Mouse (Mus musculus): Measurements from ENCODE around the gene Olfr1120. TPM values are rescaled to one million over a fixed set of nuclear protein-coding genes. Genes with fewer than 3 reads are reported as not detected.
"Not testable (repeated sequence)": the region's sequence is repeated elsewhere in the genome, so short reads cannot be mapped to it uniquely, and the experiment has no call there.

Gene Olfr1120
- polyA plus RNA-seq (2015; fragmentation: Nextera tagmentation; extraction: Ambion mirVana), result not detected in 2 replicates

- H3K9ac ChIP-seq (ENCODE audit: low read depth, low read length), result no peak within 1 kb of the TSS
- no peak within 1 kb of the TSS for H3K4me2 ChIP-seq (replicated peaks; ENCODE audit: low read depth)
- H3K9me3 ChIP-seq (ENCODE audit: control insufficient read depth), result no peaks in the 10 kb centered on the region
- ATAC-seq, result no peak
- no peak within 1 kb of the TSS for H3K27ac ChIP-seq (ENCODE audit: low read depth, low read length)
- H3K4me1 ChIP-seq (replicated peaks; ENCODE audit: control insufficient read depth, insufficient read depth, low read length), result no peaks in the 10 kb centered on the region
- no peak for TF ChIP-seq CTCF (IDR thresholded peaks at IDR 0.05; ENCODE audit: low read depth)
- H3K36me3 ChIP-seq (ENCODE audit: control insufficient read depth, insufficient read depth), result no peaks in the 10 kb centered on the region
- 48% methylated on average over 2 of the region's 2 CpGs for WGBS
- H3K4me3 ChIP-seq (ENCODE audit: low read depth, low read length), result no peak within 1 kb of the TSS
- no peaks in the 10 kb centered on the region for H3K27me3 ChIP-seq (replicated peaks; ENCODE audit: control insufficient read depth, insufficient read depth, low read length)
Observed at GRCm38 (mm10) chr2:87354515-87354914, at the start of gene Olfr1120. Olfr1120 (plus strand) TSS chr2:87354815.

- Histone ChIP-seq H3K9me3 (ENCODE audit: control insufficient read depth) (no peaks in the 10 kb centered on the region), H3K27ac (ENCODE audit: low read depth, low read length) (no peak within 1 kb of the TSS), H3K4me3 (ENCODE audit: low read depth, low read length) (no peak within 1 kb of the TSS), H3K36me3 (ENCODE audit: control insufficient read depth, insufficient read depth) (no peaks in the 10 kb centered on the region), H3K9ac (ENCODE audit: low read depth, low read length) (no peak within 1 kb of the TSS), H3K27me3 (replicated peaks; ENCODE audit: control insufficient read depth, insufficient read depth, low read length) (no peaks in the 10 kb centered on the region), H3K4me2 (replicated peaks; ENCODE audit: low read depth) (no peak within 1 kb of the TSS), H3K4me1 (replicated peaks; ENCODE audit: control insufficient read depth, insufficient read depth, low read length) (no peaks in the 10 kb centered on the region)
- WGBS, result 56% methylated on average over 1 of the region's 1 CpGs
- TF ChIP-seq CTCF (IDR thresholded peaks at IDR 0.05; ENCODE audit: low read depth), result no peak
- ATAC-seq, result no peak
Observed at GRCm38 (mm10) chr2:87307281-87307680, 47.3 kb upstream of the Olfr1120 start, which contains the start of gene Olfr1118. Olfr1118 (plus strand) TSS chr2:87307581.

- 91% methylated on average over 2 of the region's 2 CpGs for WGBS
- H3K9ac ChIP-seq (ENCODE audit: low read depth, low read length); H3K4me3 ChIP-seq (ENCODE audit: low read depth, low read length); H3K27me3 ChIP-seq (replicated peaks; ENCODE audit: control insufficient read depth, insufficient read depth, low read length); ATAC-seq; H3K4me1 ChIP-seq (replicated peaks; ENCODE audit: control insufficient read depth, insufficient read depth, low read length); H3K27ac ChIP-seq (ENCODE audit: low read depth, low read length); H3K36me3 ChIP-seq (ENCODE audit: control insufficient read depth, insufficient read depth); H3K4me2 ChIP-seq (replicated peaks; ENCODE audit: low read depth); H3K9me3 ChIP-seq (ENCODE audit: control insufficient read depth): not testable (repeated sequence)
Observed at GRCm38 (mm10) chr2:87360121-87360520, 5.5 kb downstream of the Olfr1120 start.

- Histone ChIP-seq H3K36me3 (ENCODE audit: control insufficient read depth, insufficient read depth) (no peaks in the 10 kb centered on the region), H3K9me3 (ENCODE audit: control insufficient read depth) (no peaks in the 10 kb centered on the region), H3K27me3 (replicated peaks; ENCODE audit: control insufficient read depth, insufficient read depth, low read length) (no peaks in the 10 kb centered on the region), H3K4me1 (replicated peaks; ENCODE audit: control insufficient read depth, insufficient read depth, low read length) (no peaks in the 10 kb centered on the region), H3K27ac (ENCODE audit: low read depth, low read length) (no peak within 1 kb of the TSS), H3K4me2 (replicated peaks; ENCODE audit: low read depth) (no peak within 1 kb of the TSS), H3K9ac (ENCODE audit: low read depth, low read length) (no peak within 1 kb of the TSS), H3K4me3 (ENCODE audit: low read depth, low read length) (no peak within 1 kb of the TSS)
- 33% methylated on average over 1 of the region's 1 CpGs for whole genome bisulfite sequencing
- ATAC-seq, result no peak
- TF ChIP-seq CTCF (IDR thresholded peaks at IDR 0.05; ENCODE audit: low read depth), result no peak
Observed at GRCm38 (mm10) chr2:87369595-87369994, 15.0 kb downstream of the Olfr1120 start, which contains the start of gene Olfr1121. Olfr1121 (plus strand) TSS chr2:87369895.

GRCm38 (mm10) chr2:87371726-87372125 is 17.1 kb downstream of the Olfr1120 start:
- WGBS, result 85% methylated on average over 4 of the region's 4 CpGs
- no peak overlapping the region for H3K4me2 ChIP-seq (replicated peaks; ENCODE audit: low read depth)
- H3K36me3 ChIP-seq (ENCODE audit: control insufficient read depth, insufficient read depth), result no peaks in the 10 kb centered on the region
- no peak overlapping the region for H3K9ac ChIP-seq (ENCODE audit: low read depth, low read length)
- H3K27ac ChIP-seq (ENCODE audit: low read depth, low read length), result no peak overlapping the region
- H3K27me3 ChIP-seq (replicated peaks; ENCODE audit: control insufficient read depth, insufficient read depth, low read length), result no peaks in the 10 kb centered on the region
- no peaks in the 10 kb centered on the region for H3K4me1 ChIP-seq (replicated peaks; ENCODE audit: control insufficient read depth, insufficient read depth, low read length)
- no peak for TF ChIP-seq CTCF (IDR thresholded peaks at IDR 0.05; ENCODE audit: low read depth)
- H3K9me3 ChIP-seq (ENCODE audit: control insufficient read depth), result no peaks in the 10 kb centered on the region
- H3K4me3 ChIP-seq (ENCODE audit: low read depth, low read length), result no peak overlapping the region
- no peak for ATAC-seq

- H3K4me2 ChIP-seq (replicated peaks; ENCODE audit: low read depth), result no peak overlapping the region
- no peaks in the 10 kb centered on the region for H3K36me3 ChIP-seq (ENCODE audit: control insufficient read depth, insufficient read depth)
- H3K27me3 ChIP-seq (replicated peaks; ENCODE audit: control insufficient read depth, insufficient read depth, low read length), result no peaks in the 10 kb centered on the region
- H3K9me3 ChIP-seq (ENCODE audit: control insufficient read depth), result no peaks in the 10 kb centered on the region
- no peak for TF ChIP-seq CTCF (IDR thresholded peaks at IDR 0.05; ENCODE audit: low read depth)
- no peaks in the 10 kb centered on the region for H3K4me1 ChIP-seq (replicated peaks; ENCODE audit: control insufficient read depth, insufficient read depth, low read length)
- H3K27ac ChIP-seq (ENCODE audit: low read depth, low read length), result no peak overlapping the region
- H3K4me3 ChIP-seq (ENCODE audit: low read depth, low read length), result no peak overlapping the region
- no peak overlapping the region for H3K9ac ChIP-seq (ENCODE audit: low read depth, low read length)
- ATAC-seq, result no peak
- 74% methylated on average over 2 of the region's 2 CpGs for WGBS
Observed at GRCm38 (mm10) chr2:87383935-87384334, 29.3 kb downstream of the Olfr1120 start.

- no peak for TF ChIP-seq CTCF (IDR thresholded peaks at IDR 0.05; ENCODE audit: low read depth)
- Histone ChIP-seq H3K27ac (ENCODE audit: low read depth, low read length) (no peak within 1 kb of the TSS), H3K4me3 (ENCODE audit: low read depth, low read length) (no peak within 1 kb of the TSS), H3K9ac (ENCODE audit: low read depth, low read length) (no peak within 1 kb of the TSS), H3K4me2 (replicated peaks; ENCODE audit: low read depth) (no peak within 1 kb of the TSS), H3K36me3 (ENCODE audit: control insufficient read depth, insufficient read depth) (no peaks in the 10 kb centered on the region), H3K9me3 (ENCODE audit: control insufficient read depth) (no peaks in the 10 kb centered on the region), H3K4me1 (replicated peaks; ENCODE audit: control insufficient read depth, insufficient read depth, low read length) (no peaks in the 10 kb centered on the region), H3K27me3 (replicated peaks; ENCODE audit: control insufficient read depth, insufficient read depth, low read length) (no peaks in the 10 kb centered on the region)
- 65% methylated on average over 2 of the region's 2 CpGs for WGBS
- ATAC-seq, result no peak
Observed at GRCm38 (mm10) chr2:87385549-87385948, 30.9 kb downstream of the Olfr1120 start, which contains the start of gene Olfr1122. Olfr1122 (plus strand) TSS chr2:87385849.

- 85% methylated on average over 5 of the region's 5 CpGs for WGBS
- not testable (repeated sequence) for H3K27ac ChIP-seq (ENCODE audit: low read depth, low read length); H3K9ac ChIP-seq (ENCODE audit: low read depth, low read length); ATAC-seq; H3K36me3 ChIP-seq (ENCODE audit: control insufficient read depth, insufficient read depth); H3K27me3 ChIP-seq (replicated peaks; ENCODE audit: control insufficient read depth, insufficient read depth, low read length); H3K4me3 ChIP-seq (ENCODE audit: low read depth, low read length); H3K9me3 ChIP-seq (ENCODE audit: control insufficient read depth); H3K4me2 ChIP-seq (replicated peaks; ENCODE audit: low read depth); H3K4me1 ChIP-seq (replicated peaks; ENCODE audit: control insufficient read depth, insufficient read depth, low read length)
Observed at GRCm38 (mm10) chr2:87393605-87394004, 39.0 kb downstream of the Olfr1120 start.

GRCm38 (mm10) chr2:87394686-87395085 is 40.1 kb downstream of the Olfr1120 start:
- not testable (repeated sequence) for H3K9ac ChIP-seq (ENCODE audit: low read depth, low read length); H3K4me3 ChIP-seq (ENCODE audit: low read depth, low read length); H3K27ac ChIP-seq (ENCODE audit: low read depth, low read length); H3K27me3 ChIP-seq (replicated peaks; ENCODE audit: control insufficient read depth, insufficient read depth, low read length); ATAC-seq; H3K4me2 ChIP-seq (replicated peaks; ENCODE audit: low read depth); H3K36me3 ChIP-seq (ENCODE audit: control insufficient read depth, insufficient read depth); H3K4me1 ChIP-seq (replicated peaks; ENCODE audit: control insufficient read depth, insufficient read depth, low read length); H3K9me3 ChIP-seq (ENCODE audit: control insufficient read depth)
- 76% methylated on average over 7 of the region's 7 CpGs for WGBS

All from intestine, postnatal 0 days (tissue).